Mouse (Mus musculus) adrenal gland, postnatal 36 days (tissue): Measurements from ENCODE around the gene Clrn3. TPM values are rescaled to one million over a fixed set of nuclear protein-coding genes. Genes with fewer than 3 reads are reported as not detected.
"Not testable (repeated sequence)": the region's sequence is repeated elsewhere in the genome, so short reads cannot be mapped to it uniquely, and the experiment has no call there.

Experiments
- DNase-seq, 2 experiments: peaks; one replicate each; pipeline ENCODE4 v3.0.0; 2021; ENCODE audit warnings: mixed read lengths in 1 of 2
- total RNA-seq, 2 experiments: library from RNA; stranded (reverse); gene quantifications; 2 replicates each; pipeline ENCODE4 v1.2.3; 2021

Gene Clrn3
- total RNA-seq, 2 experiments from 2014 or later: not detected

DNA sequence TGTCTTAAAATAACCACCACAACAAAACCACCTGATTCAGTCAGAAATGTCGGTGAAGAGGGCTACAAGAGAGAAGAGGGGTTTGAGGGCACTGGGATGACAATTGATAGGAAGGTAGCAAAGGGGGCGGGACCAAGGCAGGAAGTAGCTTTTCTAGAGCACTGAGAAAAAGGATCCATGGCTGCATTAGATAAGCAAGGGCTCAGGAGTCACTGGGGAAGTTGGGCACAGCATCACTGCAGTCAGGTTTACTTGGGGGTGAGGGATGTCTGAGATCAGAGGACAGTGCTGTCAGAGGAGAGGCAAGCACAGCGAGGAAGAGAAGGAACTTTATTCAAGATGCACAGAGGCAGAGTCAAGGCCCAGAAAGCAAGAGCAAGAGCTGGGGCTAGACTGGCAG lies 7.5 kb upstream of the Clrn3 start:
- DNase-seq: no peak

DNA sequence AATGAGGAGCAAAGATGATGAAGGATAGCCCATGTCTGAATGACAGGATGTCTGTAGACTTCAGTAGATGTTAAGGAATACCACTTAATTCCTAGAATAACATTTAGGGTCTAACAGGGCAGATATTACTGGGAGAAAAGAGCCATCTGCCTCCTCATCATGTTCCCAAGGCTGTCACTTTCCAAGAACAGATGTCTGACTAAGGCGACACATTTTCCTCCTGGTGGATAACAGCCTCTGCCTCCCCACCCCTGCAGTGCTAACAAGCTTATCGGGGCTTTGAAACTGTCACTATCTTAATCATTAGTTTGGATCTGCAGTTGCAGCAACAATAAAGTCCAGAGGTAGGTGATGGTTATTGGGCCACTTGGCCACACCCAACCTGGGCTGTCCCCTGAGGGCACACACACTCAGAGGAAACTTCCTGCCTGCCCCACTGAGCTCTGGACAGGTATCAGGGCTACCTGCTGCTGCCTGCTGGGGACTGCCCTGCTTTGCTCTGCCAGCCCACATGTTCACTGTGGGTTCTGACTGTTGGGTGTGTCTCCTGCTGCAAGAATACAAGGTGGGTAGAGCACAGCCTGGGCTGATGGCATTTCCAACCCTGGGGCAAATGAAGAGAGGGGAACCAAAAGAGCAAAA lies 6.2 kb upstream of the Clrn3 start:
- DNase-seq: no peak

DNA sequence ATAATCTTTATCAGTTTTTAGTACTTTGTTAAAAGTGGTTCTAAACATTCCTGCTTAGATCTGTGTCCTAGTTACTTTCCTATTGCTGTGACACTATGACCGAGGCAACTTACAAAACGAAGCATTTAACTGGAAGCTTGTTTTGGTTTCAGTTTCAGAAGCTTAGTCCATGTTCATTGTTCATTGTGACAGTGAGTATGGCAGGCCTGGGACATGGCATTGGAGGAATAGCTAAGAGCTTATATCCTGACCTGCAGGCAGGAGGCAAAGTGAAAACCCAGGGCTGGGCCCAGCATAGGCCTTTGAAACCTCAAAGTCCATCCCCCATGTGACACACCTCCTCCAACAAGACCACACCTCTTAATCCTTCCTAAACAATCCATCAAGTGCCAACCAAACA lies 614 bp upstream of the Clrn3 start:
- no peak for DNase-seq

DNA sequence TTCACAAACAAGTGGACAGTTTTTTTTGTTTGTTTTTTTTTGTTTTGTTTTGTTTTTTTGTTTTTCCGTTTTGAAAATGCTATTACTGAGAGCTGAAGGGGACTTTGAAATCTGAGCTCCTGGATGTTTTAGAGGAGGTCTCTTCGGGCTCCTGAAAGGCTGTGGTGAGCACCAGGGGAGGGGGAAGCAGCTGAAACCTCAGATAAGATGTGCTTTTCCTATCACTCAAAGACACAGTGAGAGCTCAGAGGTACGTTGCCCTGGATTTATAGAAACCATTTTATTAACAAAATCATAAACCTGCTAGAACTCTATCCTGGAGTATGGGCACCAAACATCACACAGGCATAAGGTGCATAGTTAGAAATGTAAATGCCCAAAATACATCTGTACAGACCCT lies 1.3 kb downstream of the Clrn3 start:
- DNase-seq: no peak

DNA sequence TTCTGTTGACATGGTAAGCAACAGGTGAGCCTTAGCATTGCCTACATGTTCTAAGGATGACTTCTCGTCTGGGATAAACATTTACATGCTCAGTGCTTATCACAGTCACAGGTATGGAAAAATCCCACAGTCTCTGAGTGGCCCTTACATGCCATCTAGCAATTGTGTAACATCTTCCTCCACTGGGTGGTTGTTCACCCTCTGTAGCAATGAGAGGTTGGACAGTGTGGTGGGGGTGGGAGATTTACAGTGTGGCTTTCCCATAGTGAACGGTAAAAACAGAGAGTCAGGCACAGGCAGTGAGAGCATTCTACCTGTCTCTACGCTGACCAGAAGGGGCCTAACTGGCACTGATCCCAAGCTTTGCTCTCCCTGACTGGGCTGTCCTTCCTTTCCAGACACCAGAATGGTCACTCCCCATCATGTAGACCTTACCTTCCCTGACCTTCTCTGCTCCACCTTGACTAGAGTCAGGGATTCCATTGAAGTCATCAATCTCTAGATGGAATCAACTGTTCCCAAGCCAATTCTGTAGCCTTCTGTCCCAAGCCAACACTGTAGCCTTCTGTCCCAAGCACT lies 1.8 kb downstream of the Clrn3 start:
- DNase-seq: no peak

DNA sequence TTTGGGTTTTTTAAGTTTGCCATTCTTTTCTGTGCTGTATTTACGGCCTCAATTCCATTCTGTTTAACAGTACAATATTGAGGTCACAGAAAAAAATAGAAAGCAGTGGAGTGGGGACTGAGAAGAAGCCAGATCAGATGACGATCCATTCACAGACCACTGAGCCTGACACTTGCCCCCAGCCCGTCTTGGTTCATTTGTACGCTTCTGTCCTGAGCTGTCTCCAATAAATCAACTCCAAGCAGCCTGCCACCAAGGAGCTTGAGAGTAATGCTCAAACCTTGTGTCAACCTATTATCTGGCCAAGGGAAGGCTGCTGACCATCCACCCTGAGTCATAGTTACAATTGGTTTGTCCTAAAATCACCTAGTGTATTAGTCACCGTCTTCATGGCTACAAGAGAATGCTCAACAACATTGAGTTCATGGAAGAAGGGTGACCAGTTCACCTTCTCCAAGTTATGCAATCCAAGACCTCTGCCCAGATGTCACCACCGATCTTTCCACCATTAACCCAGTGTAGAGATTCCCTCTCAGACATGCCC lies 4.0 kb downstream of the Clrn3 start:
- DNase-seq: no peak

DNA sequence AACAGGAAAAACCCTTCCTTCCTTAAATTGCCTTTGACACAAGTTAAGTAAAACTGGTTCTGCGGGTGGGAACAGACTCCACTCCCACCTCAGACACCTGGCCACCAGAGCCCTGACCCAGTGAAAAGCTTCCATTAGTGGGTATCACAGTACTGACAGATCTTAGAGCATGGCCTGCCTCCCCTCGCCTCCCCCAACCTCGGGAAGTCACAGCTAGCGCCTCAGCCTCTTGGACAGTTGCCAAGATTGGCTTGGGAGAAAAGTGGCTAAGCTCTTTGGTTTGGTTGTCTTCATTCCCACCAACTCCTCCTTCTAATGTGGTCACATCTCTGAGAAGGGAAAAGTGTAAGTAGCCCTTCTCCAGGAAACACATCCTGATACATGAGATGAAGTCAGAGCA lies 4.5 kb downstream of the Clrn3 start:
- no peak for DNase-seq

DNA sequence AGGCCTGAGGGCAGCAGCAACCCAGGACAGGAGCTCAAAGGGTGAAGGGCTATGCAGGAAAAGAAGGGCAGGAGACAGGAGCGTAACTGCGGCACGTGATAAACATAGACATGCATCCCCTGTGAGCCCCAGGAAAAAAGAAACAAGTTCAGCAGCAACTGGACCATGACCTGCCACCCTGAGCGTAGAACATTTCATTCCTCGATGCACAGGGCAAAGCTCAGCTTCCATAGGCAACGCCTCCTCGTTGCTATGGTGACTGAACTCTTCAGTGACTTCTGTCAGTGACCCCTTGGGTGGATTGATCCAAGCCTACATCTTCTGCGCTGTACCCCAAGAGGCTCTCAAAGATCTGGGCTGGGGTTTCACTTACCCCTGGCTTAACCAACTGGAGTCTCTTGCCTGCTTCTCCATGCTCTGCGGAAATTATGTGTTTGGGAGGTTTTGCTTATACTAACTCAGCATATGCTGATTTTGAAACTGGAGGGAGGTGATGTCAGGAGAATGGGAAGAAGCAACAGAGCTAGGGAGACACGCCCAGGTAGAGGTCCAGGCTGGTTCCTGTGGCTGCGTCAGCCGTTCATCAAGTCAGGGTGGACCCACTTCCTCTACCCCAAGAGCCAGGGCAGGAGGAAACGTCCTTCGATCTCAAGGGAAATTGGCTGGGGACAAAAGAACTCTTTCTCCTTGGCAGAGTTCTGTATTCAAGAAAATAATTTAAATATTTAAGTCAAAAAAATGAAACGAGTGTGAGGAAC lies 6.5 kb downstream of the Clrn3 start:
- no peak for DNase-seq

DNA sequence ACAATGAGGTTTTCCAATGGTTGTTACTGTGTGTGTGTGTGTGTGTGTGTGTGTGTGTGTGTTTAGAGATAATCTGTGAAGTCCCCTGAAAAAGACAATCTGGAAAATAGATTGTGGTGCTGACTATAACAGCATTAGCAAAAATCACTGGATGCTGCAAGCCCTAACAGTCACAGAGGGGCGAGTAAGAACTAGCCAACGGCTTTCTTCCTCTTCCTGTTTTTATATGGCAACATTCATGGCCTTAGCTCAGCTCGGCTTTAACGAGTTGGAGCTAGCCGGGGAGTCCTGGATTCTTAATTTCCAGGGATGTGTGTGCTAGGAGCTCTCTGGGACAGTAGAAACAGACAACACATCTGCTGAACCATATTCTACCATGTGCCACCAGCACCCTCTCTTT lies 8.2 kb downstream of the Clrn3 start:
- no peak for DNase-seq

DNA sequence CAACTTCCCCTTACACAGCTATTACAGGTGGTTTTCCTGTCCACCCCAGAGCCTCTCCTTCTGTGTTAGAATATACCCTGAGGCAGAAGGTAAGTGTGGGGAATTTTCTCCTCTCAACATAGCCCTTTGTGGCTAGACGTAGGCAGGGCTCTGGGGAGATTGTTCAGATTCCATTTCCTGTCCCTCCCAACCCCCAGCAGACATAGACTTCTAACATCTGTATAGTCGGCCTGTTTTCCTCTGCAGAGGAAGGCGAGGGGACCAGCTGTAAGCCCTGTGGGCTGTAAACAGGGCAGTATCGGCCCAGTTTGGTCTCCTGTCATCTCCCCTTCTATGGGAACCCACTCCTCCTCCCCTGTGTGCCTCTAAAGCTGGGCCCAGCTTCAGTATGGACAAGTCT lies 11.3 kb downstream of the Clrn3 start:
- no peak for DNase-seq

DNA sequence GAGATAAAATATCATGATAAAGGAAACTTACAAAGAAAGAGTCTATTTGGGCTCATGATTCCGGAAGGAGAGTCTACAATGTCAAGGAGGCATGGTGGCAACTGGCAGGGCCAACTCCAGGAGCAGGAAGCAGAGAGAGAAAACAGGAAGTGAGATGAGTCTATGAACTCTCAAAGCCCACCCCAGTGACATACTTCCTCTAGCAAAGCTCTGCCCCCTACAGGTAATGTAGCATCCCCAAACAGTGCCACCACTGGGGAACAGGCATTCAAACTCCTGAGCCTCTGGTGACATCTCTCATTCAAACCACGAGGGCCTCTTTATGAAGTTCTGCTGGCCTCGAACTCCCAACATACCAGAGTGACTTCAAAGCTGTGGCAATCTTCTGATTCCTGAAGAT lies 16.7 kb downstream of the Clrn3 start:
- no peak for DNase-seq

DNA sequence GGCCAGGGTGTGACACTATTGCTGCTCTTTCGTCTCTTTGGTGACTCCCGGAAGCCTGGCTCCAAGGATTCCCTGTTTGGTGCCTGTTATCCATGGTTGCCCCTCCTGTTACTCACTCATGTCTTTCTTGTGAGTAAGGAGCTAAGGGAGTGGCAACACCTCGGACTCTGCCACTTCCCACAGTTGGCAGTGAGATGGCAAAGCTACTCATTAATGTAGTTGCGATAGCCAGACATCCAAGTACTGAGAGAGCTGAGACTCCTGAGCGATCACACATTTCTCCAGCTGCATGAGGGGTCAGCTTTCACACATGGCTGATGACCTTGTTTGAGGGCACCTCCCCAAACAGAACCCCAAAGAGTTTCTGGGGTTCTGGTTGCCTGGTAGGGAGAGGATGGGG lies 18.0 kb downstream of the Clrn3 start:
- no peak for DNase-seq

DNA sequence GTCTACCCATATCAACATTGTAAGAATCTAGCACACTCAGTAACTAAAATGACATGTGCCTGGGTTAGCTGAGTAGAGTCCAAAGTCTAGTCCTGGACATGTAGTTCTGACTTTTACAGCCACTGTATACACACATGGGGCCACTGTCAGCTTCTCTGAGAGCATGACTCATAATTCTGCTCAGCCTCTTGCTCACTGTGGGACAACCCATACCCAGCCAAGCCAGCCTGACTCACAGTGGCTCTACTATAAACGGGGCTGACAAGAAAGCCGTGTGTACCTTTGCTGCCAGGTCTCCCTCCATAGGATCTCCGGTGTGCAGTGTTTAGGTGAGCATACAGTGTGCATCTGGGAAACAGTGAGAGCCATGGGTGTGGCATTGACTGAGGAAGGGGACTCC lies 19.2 kb downstream of the Clrn3 start:
- peak; percentile 58 to 65 for DNase-seq

DNA sequence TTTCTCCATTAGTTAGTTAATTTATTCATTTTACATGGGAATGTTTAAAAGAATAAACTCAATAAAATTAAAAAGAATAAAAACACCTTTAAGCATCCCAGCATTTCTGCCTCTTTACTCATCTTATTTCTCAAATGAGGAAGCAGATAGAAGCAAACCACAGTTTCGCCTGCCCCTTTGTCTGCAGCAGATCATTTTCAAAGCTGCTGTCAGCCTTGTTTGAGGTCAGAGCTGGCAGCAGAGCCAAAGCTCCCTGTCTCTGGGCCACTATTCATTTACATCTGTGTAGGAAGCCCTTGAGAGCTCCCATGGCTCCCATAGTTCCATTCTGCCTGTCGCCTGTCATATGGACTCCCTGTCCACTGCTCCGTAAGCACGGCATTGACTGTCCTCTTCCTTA lies 19.9 kb downstream of the Clrn3 start:
- DNase-seq: no peak

DNA sequence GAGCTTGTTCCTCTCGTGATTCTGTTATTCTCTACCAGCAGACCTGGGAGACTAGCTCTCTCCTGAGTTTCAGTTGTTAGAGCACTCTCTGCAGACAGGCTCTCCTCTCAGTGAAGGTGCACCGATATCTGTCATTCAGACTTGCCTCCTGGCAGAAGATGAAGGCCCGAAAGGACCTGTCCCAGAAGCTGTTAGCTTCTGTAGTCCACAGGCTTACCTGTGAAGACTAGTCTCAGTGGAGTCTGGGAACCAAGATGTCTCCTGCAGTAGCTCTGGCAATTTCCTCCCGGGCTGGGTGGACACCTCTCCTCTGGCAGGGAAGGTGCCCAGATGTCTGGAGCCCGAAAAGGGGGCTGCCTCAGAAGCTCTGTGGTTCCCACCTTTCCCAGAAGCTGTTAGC lies 21.9 kb downstream of the Clrn3 start:
- DNase-seq: not testable (repeated sequence)

DNA sequence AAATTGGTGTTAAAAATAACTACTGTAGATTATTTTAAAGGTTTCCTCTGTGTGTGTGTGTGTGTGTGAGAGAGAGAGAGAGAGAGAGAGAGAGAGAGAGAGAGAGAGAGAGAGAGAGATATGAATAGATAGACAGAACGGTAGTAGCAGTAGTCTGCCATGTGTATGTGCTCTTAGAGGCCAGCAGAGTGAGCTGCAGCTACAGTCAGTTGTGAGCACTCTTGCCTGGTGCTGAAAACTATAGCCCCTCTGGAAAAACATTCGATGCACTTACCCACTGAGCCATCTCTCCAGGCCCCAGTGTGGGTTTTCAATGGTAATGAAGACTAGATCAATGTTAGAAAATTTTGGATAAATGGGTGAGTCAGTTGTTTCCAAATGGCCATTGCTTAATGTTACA lies 29.1 kb downstream of the Clrn3 start:
- no peak for DNase-seq

DNA sequence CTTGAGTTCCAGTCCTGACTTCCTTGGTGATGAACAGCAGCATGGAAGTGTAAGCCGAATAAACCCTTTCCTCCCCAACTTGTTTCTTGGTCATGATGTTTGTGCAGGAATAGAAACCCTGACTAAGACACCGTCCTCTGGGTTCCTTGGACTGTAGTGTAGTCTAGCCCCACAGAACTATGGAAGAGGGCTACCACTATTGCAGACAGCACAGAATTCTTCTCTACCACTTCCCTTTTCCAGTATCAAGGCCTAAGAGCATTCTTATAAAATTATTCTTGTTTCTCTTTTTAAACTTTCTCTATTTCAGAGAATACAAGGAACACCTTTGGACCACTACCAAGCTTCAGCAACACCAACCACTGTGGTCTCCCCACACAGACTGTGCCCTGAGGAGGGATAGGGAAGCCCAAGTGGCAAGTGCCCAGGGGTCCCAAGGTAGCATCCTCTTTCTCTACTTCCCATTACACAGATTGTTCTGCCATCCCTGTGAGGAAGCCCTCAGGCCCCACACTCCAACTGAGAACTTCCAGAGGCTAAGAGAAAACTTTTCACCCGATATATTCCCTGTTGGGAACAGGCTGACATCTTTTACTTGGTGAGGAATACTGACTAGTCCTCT lies 29.8 kb downstream of the Clrn3 start:
- no peak for DNase-seq

DNA sequence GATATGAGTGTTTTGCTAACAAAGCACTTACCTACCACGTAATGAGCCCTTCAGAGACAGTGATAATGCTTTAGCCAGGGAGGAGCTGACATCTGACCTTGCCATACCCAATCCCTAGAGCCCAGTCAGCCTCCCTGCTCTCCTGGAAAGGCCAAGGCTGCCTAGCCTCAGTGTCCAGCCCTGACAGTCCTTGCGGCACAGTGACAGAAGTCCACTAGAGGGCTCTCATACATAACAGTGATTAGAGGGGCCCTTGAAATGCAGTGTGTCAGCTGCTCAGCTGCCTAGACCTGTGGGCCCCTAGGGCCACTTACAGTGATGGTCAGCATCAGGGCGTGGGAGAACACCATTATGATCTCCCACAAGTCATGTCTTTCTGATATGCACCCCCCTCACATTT lies 33.2 kb downstream of the Clrn3 start:
- DNase-seq: peak; percentile 52 to 73

DNA sequence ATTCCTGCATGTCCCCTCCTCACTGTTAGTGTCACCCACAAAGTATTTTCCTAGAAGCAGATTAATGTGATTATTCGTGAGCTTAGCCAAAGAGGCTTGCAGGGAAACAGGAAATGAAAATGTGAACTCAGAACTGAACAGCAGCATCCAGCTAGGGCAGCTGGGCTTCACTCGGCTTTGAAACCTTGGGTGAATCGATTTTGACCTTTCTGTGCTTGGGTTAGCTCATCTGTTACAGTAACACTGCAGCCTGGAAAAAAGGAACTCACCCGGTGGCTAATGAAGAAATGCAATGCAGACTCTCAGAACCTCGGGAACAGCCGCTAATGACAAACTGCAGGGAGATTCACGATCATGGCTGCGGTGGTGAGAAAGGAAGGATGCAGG lies 38.0 kb downstream of the Clrn3 start:
- no peak for DNase-seq

DNA sequence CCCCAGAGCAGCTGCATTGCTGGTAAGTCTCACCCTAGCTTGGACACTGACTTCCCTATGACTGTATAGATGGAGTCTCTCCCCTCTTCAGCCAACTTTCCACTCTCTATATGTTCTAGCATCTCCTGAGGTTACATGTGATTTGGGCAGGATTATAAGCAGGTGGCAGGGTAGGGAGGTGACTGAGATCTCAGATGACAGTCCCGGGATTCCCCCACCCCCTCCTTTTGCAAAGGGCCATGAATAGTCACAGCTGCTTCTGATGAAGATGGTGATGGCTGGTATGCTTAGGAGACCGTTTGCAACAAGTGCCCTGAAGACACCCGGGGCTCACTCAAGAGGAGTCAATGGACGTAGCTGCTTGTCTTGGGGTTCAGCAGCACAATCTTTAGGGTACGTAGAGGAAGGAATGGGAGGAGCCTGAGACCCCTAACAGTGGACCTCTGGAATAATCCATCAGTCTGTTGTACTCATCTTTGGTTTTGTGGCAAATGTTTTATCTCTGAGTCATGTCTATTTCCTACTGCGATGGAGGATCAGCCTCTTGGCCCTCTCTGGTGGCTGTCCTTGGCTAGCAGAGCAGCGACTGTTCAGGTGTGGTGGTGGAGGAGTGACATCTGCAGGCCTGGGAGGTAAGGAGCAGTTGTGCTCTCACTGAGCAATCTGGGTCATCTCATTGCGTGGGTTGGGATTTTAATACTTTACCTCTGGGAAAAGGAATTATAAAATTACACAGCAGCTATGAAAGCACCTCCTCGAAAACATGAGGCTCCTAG lies 38.5 kb downstream of the Clrn3 start:
- no peak for DNase-seq

DNA sequence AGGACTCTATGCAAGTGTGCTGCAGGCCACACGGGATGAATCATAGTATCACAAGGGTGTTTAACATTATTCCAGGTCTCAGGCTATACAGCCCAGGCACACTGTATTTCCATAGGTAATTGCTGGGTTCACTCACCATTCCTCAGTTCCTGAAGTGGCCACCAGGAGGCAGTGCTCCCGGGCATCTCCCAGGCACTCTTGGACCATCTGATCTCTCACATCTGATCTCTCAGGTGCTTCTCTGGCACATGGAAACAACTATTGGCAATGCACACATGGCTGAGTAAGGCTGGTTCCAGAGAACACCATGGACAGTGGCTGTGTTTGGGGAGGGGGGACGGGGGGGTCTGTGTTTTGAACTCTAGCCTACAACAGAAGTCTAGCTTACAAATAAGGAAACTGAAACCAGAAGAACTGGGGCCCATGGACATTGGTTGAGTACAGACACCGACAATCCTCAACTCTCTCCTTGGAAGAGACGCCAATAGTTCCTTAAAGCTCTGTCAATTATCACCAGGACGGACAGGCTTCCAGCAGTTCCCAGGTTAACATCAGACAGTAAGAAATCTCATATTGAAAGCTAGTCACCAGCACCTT lies 40.1 kb downstream of the Clrn3 start:
- DNase-seq: no peak

DNA sequence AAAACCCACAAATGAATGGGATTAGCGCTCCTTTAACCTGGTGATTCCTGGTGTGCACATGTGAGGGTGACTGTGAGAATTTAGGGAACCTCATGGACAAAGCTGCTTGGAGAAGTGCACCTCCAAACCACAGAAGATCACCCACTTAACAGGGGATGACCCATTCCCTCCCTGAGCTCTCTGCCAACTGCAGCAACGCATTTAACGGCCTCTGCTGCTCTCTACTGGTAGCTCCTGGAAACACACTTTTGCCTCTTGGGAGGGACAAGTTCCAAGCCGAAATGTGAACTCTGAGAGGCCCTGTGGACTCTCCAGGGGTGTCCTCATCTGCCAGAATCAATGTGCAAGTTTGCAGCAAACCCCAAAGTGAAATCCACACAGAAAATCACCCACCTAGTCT lies 41.0 kb downstream of the Clrn3 start:
- peak; percentile 76 to 81 for DNase-seq
